26 mouse cellular contexts compared by ENCODE assay signal in genomic region chr8:29661616-29662015, GRCm38 (mm10).
DNase-seq lines count a peak whose midpoint lies in the region; ATAC-seq and TF ChIP-seq lines count a peak whose summit lies in the region.
"Had no signal": no experiment of that assay in that cellular context is flagged by ENCODE, and none has a peak within 500 bp of the region (broad histone marks: within the 10 kb centered on the region; RNA-seq: fewer than 3 reads in every experiment).

No protein-coding gene starts in this region.

- H3K27ac ChIP-seq in hindbrain, postnatal 0 days = no peak overlapping the region
- H3K27ac ChIP-seq in hindbrain, embryonic 10.5 days = no peak overlapping the region
- H3K27ac ChIP-seq in midbrain, embryonic 15.5 days = no peak overlapping the region
- H3K27ac ChIP-seq: heart, embryonic 13.5 days; intestine, embryonic 15.5 days; layer of hippocampus, adult 2 months; limb, embryonic 15.5 days; liver, embryonic 13.5 days; macrophage; stomach, embryonic 15.5 days had no signal

- 61% methylated on average over 3 of the region's 3 CpGs for WGBS in hindbrain, postnatal 0 days
- 89% methylated on average over 3 of the region's 3 CpGs for WGBS in hindbrain, embryonic 10.5 days
- 50% methylated on average over 3 of the region's 3 CpGs for WGBS in midbrain, embryonic 15.5 days

- no peak overlapping the region for H3K9ac ChIP-seq in hindbrain, postnatal 0 days (replicated peaks; ENCODE audit: low read length)
- H3K9ac ChIP-seq in midbrain, embryonic 15.5 days = no peak overlapping the region
- H3K9ac ChIP-seq: heart, embryonic 13.5 days; intestine, embryonic 15.5 days; limb, embryonic 15.5 days; liver, embryonic 13.5 days; stomach, embryonic 15.5 days had no signal

- no peak overlapping the region for H3K4me2 ChIP-seq in hindbrain, postnatal 0 days (ENCODE audit: low read depth, low read length)
- no peak overlapping the region for H3K4me2 ChIP-seq in midbrain, embryonic 15.5 days
- H3K4me2 ChIP-seq: heart, embryonic 13.5 days; intestine, embryonic 15.5 days; limb, embryonic 15.5 days; liver, embryonic 13.5 days; stomach, embryonic 15.5 days had no signal

- H3K4me1 ChIP-seq in hindbrain, postnatal 0 days (ENCODE audit: insufficient read depth, low read length) = no peaks in the 10 kb centered on the region
- H3K4me1 ChIP-seq in hindbrain, embryonic 10.5 days (replicated peaks) = no peaks in the 10 kb centered on the region
- H3K4me1 ChIP-seq in midbrain, embryonic 15.5 days = no peaks in the 10 kb centered on the region
- H3K4me1 ChIP-seq: heart, embryonic 13.5 days; intestine, embryonic 15.5 days; limb, embryonic 15.5 days; liver, embryonic 13.5 days; stomach, embryonic 15.5 days had no signal

- H3K27me3 ChIP-seq in hindbrain, postnatal 0 days (ENCODE audit: insufficient read depth, low read length) = no peaks in the 10 kb centered on the region
- H3K27me3 ChIP-seq in hindbrain, embryonic 10.5 days (ENCODE audit: insufficient read depth, poor library complexity, severe bottlenecking) = no peaks in the 10 kb centered on the region
- no peaks in the 10 kb centered on the region for H3K27me3 ChIP-seq in midbrain, embryonic 15.5 days (replicated peaks)
- H3K27me3 ChIP-seq: heart, embryonic 13.5 days; intestine, embryonic 15.5 days; limb, embryonic 15.5 days; liver, embryonic 13.5 days; stomach, embryonic 15.5 days had no signal

- no peak overlapping the region for H3K4me3 ChIP-seq in hindbrain, postnatal 0 days (ENCODE audit: low read length)
- no peak overlapping the region for H3K4me3 ChIP-seq in hindbrain, embryonic 10.5 days
- no peak overlapping the region for H3K4me3 ChIP-seq in midbrain, embryonic 15.5 days
- H3K4me3 ChIP-seq: heart, embryonic 13.5 days; intestine, embryonic 15.5 days; layer of hippocampus, adult 2 months; limb, embryonic 15.5 days; liver, embryonic 13.5 days; stomach, embryonic 15.5 days had no signal

- no peaks in the 10 kb centered on the region for H3K9me3 ChIP-seq in hindbrain, postnatal 0 days (ENCODE audit: low read length)
- no peaks in the 10 kb centered on the region for H3K9me3 ChIP-seq in hindbrain, embryonic 10.5 days
- H3K9me3 ChIP-seq in midbrain, embryonic 15.5 days = no peaks in the 10 kb centered on the region
- H3K9me3 ChIP-seq: heart, embryonic 13.5 days; intestine, embryonic 15.5 days; limb, embryonic 15.5 days; liver, embryonic 13.5 days; stomach, embryonic 15.5 days had no signal

- peak; percentile 10 for DNase-seq in hindbrain, postnatal 0 days (ENCODE audit: low spot score)
- DNase-seq in hindbrain, embryonic 10.5 days (ENCODE audit: low spot score) = no peak
- DNase-seq in MN1 (ENCODE audit: low spot score) (peak; percentile 1), adipocyte (ENCODE audit: low spot score) (peak; percentile 1)
- no peak for DNase-seq in adrenal gland, postnatal 36 days
- DNase-seq: adrenal gland, postnatal 10 days; B cell, adult 2 months; cerebellum, adult 2 months; gastrocnemius, postnatal 10 days; heart, postnatal 10 days; kidney, adult 2 months; kidney, postnatal 36 days; left cerebral cortex, postnatal 4 days; liver, embryonic 13.5 days; lung, adult 2 months; lung, postnatal 10 days; right cerebral cortex, postnatal 25 days had no signal

- ATAC-seq in hindbrain, postnatal 0 days = no peak
- peak; percentile 54; the same call in 1 of the 2 replicates for ATAC-seq in midbrain, embryonic 15.5 days (replicated peaks)
- ATAC-seq: activated CD4-positive, CD25-positive, alpha-beta regulatory T cell, adult 4 months; hindbrain, embryonic 16.5 days; intestine, embryonic 15.5 days had no signal

- H3K36me3 ChIP-seq in hindbrain, postnatal 0 days (ENCODE audit: insufficient read depth, low read length) = no peaks in the 10 kb centered on the region
- H3K36me3 ChIP-seq in hindbrain, embryonic 10.5 days = no peaks in the 10 kb centered on the region
- H3K36me3 ChIP-seq in midbrain, embryonic 15.5 days (replicated peaks) = no peaks in the 10 kb centered on the region
- H3K36me3 ChIP-seq: heart, embryonic 13.5 days; intestine, embryonic 15.5 days; limb, embryonic 15.5 days; liver, embryonic 13.5 days; stomach, embryonic 15.5 days had no signal

- TF ChIP-seq CTCF in hindbrain, postnatal 0 days (IDR thresholded peaks at IDR 0.05; ENCODE audit: low read depth) = no peak

Comparison
In these comparisons a context has a peak if more than half of its experiments do, and no peak if none do; other contexts are left out.
1. DNase-seq: peak in hindbrain, postnatal 0 days (single experiment), MN1 (single experiment) and adipocyte (single experiment); none in hindbrain, embryonic 10.5 days (single experiment) and adrenal gland, postnatal 36 days (0 of 2).